ENCODE assay signal across 17 mouse cellular contexts in genomic region chr12:35416583-35416982, GRCm38 (mm10).
"Had no signal": no experiment of that assay in that cellular context is flagged by ENCODE, and none has a peak within 500 bp of the region (broad histone marks: within the 10 kb centered on the region; RNA-seq: fewer than 3 reads in every experiment).

No protein-coding gene starts in this region.

- H3K9ac ChIP-seq: liver, embryonic 13.5 days; lung, embryonic 14.5 days; midbrain, embryonic 12.5 days had no signal

- H3K27me3 ChIP-seq: liver, embryonic 13.5 days; megakaryocyte, embryonic 14.5 days; midbrain, embryonic 12.5 days had no signal

- ATAC-seq: inflammation-experienced regulatory T-cells, adult 6 months; intestine, embryonic 16.5 days had no signal

- H3K9me3 ChIP-seq: liver, embryonic 13.5 days; megakaryocyte, embryonic 14.5 days; midbrain, embryonic 12.5 days had no signal

- H3K4me1 ChIP-seq: liver, embryonic 13.5 days; megakaryocyte, embryonic 14.5 days; midbrain, embryonic 12.5 days had no signal

- H3K4me3 ChIP-seq: left cerebral cortex, adult 2 months; liver, embryonic 13.5 days; megakaryocyte, embryonic 14.5 days; midbrain, embryonic 12.5 days had no signal

- H3K27ac ChIP-seq: left cerebral cortex, adult 2 months; liver, embryonic 13.5 days; midbrain, embryonic 12.5 days had no signal

- H3K4me2 ChIP-seq: liver, embryonic 13.5 days; lung, embryonic 14.5 days; midbrain, embryonic 12.5 days had no signal

- DNase-seq: kidney, adult 2 months; kidney, postnatal 10 days; kidney, postnatal 36 days; layer of hippocampus, postnatal 36 days; liver, embryonic 13.5 days; lung, embryonic 14.5 days; lung, postnatal 10 days; lung, postnatal 36 days; right cerebral cortex, postnatal 25 days; thymus, adult 2 months; thymus, postnatal 14 days; thymus, postnatal 4 days had no signal

- H3K36me3 ChIP-seq: liver, embryonic 13.5 days; midbrain, embryonic 12.5 days had no signal
